Mouse (Mus musculus) yolk sac, embryonic 10.5 days (tissue): ENCODE measurements around the gene Rabgef1.

Experiments used
- DNase-seq: peaks from one replicate; pipeline ENCODE4 v3.0.0-alpha.2; 2017; ENCODE audit warnings: low spot score

Gene Rabgef1

GRCm38 (mm10) chr5:130171956-130172601, 481 bp downstream of the Rabgef1 start:
- no peak for DNase-seq

- no peak for DNase-seq
Measured at GRCm38 (mm10) chr5:130173012-130173411, 1.4 kb downstream of the Rabgef1 start.

DNA sequence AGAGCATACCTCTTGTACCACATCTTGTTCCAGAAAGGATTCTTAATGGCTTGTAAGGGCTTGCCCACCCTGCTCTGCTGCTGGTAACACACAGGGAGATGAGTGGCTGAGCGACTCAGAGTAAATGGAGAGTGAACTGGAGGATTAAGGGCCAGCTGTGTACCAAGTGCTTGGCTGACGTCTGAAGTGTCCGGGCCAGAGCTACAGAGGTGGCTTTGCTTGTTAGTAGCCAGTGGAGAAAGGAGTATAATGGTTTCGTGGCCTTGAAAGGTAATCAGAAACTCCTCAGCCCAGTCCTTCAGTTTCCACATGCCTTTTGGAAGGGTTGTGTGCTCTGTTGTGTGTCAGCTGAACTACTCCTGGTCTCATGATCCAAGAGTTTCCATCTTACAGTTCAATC, 6.3 kb downstream of the Rabgef1 start:
- no peak for DNase-seq

DNA sequence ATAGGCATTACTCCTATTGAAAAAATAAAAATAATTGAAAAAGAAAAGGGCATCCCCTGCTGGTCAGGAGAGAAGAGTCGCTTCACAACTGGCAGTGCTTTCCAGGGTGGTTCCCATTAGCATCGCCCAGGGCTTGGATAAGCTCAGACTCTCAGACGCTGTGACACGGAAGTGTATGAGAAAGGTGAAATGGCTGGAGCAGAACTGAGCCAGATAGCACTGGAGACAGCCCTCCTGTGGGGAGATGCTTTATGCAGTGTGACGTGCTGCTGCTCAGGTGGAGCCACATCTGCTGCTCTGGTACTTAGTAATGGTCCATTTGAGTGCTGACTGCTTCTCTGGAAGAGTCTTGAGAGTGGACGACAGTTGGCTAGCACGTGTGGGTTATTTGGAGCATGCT, 8.8 kb downstream of the Rabgef1 start:
- no peak for DNase-seq

GRCm38 (mm10) chr5:130181740-130182540, 10.3 kb downstream of the Rabgef1 start:
- no peak for DNase-seq

DNA sequence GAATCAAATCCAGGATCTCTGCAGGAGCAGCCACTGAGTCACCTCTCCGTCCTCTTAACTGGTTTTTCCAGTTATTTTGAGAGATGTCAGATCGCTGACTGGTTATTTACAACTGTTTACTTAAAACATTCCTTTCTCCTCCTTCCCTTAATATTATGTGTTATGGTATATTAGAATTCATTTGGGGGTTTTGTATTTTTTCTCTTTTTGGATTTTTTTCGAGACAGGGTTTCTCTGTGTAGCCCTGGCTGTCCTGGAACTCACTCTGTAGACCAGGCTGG, 10.9 kb downstream of the Rabgef1 start:
- DNase-seq, result no peak

GRCm38 (mm10) chr5:130184193-130184856, 12.7 kb downstream of the Rabgef1 start:
- DNase-seq, result no peak

- no peak for DNase-seq
Measured at GRCm38 (mm10) chr5:130185312-130185711, 13.7 kb downstream of the Rabgef1 start.

DNA sequence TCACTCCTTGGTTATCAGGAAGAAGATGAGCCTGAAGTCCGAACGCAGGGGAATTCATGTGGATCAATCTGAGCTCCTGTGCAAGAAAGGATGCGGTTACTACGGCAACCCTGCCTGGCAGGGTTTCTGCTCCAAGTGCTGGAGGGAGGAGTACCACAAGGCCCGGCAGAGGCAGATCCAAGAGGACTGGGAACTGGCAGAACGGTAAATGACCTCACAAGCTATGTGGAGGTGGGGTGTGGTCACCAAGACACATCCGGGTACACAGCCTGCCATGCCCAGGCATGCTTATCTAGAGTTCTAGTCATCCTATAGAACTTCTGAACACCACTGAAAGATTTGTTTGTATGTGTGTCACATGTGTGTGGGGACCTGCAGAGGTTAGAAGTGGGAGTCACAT, 15.8 kb downstream of the Rabgef1 start:
- DNase-seq, result no peak

DNA sequence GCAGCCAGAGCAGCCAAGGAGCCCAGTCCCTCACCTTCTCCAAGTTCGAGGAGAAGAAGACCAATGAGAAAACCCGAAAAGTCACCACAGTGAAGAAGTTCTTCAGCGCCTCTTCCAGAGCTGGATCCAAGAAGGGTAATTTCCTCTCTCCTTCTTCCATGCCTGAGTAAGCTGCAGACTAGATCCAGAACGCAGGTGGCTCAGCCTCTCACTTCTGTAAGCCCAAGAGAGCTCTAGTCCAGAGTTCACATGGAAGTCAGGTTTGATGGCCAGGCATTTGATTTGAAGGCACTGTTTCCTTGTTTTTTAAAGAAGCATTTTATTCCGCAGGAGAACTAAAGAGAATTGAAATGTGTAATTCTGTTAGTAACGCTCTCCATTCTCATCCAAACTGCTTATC, 19.3 kb downstream of the Rabgef1 start:
- no peak for DNase-seq

DNA sequence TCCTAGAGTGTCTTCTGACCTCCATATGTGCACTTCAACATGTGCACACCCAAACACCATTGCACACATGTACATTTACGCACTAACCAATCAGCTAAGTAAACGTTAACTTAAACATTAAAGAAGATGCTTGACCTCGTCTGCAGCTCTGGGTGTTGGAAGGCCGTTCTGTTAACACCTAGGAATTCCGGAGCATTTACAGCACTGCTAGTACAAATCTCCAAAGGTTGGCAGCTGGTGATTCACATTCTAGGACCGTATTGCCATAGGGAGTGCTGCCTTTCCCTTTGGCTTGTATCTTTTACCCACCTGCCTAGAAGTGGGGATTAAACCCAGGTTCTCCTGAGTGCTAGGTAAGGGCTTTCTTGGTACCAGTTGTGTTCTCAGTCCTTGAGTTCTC, 20.3 kb downstream of the Rabgef1 start:
- no peak for DNase-seq

DNA sequence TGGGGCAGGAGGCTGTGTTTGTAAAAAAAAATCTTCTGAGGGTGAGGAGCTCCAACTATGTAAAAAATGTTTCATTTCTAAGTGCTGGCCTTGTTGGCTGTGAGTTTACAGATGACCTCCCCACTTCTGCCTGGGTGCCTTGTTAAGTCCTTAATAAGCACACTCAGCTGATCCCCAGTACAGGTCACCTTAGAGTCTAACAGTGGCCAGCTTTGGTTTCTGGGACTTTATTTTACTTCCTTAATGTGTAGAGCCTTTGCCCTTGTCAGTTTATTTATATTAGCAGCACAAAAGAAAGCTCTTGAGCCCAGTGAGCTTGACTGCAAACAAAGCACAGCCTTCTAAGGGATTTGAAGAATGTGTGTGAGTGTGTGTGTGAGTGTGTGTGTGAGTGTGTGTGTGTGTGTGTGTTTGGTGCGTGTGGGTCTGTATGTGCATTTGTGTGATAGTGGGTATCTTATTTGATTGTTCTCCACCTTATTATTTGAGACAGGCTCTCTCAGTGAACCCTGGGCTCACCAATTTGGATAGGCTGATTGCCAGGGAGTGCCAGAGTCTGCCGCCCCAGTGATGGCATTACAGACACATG, 20.9 kb downstream of the Rabgef1 start:
- DNase-seq, result no peak

GRCm38 (mm10) chr5:130193760-130194159, 22.2 kb downstream of the Rabgef1 start:
- DNase-seq, result no peak

DNA sequence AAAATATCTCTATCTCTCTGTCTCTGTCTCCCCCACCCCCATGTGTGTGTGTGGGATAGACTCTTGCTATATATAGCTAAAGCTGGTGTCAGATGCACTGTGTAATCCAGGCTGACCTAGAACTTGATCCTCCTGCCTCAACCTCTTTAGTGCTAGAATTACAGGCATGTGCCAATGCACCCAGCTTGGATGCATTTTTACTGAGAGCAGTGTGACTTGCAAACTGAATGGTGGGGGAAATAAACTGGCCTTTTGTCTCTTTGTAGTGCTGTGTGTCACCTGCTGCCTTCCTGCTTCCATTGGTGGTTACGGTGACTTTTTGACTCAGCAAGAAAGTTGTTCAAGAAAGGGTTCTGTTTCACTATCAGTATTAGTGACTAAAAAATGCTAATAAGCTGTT, 24.7 kb downstream of the Rabgef1 start:
- no peak for DNase-seq

GRCm38 (mm10) chr5:130197454-130197853, 25.9 kb downstream of the Rabgef1 start:
- no peak for DNase-seq

DNA sequence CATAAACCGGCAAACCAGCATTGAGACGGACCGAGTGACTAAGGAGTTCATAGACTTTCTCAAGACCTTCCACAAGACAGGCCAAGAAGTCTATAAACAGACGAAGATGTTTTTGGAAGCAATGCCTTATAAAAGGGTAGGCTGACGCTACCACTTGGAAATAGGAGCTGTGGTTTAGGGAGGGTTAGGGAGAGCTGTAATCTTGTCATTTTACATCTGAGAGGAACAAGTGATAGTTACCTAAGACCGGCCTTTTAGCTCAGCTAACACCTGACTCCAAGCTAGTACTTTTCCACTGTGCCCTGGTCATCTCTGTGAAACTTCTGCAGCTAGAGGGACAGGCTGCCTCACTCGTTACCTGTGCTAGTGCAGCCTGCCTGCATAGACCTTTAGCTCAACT, 26.4 kb downstream of the Rabgef1 start:
- no peak for DNase-seq

- DNase-seq, result no peak
Measured at GRCm38 (mm10) chr5:130200233-130201029, 28.8 kb downstream of the Rabgef1 start.

- DNase-seq, result no peak
Measured at GRCm38 (mm10) chr5:130203948-130204347, 32.4 kb downstream of the Rabgef1 start.

DNA sequence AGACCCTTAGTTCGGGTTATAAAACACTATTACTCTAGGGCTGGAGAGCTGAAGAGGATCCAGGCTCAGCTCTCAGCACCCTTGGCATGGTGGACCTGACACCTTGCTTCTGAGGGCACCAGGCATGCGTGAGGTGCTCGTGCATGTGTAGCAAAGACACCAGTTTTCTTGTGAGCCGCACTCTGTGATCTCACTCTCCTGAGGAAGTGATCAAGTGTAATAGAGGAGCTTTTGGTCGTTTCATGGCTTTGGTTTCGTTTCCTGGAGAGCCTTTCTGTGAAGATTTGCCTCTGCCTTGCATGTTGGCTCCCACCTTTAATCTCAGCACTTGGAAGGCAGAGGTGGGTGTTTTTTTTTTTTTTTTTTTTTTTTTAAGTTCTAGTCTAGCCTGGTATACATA, 33.0 kb downstream of the Rabgef1 start:
- no peak for DNase-seq

DNA sequence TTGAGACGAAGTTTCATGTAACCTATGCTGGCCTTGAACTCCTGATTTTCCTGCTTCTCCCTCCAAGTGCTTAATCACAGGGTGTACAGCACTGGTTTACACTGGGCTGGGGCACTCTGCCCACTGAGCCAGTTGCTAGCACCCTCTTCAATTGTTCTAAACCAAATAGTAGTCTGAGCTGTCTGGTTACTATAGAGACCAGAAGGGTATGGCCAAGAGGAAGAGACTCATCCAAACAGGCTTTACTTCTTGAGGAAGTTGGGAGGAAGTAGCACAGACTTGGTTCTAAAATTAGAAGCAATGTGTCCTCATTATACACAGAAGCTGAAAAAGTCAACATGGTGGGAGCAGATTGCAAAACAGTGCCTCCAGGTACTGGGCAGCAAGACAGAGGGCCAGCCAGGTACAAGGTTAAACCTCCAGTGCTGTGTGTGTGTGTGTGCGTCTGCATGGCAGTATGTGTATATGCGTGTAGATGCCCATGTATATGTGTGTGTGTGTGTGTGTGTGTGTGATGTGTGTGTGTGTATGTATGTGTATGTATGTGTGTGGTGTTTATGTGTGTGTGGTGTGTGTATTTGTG, 33.9 kb downstream of the Rabgef1 start:
- peak; percentile 40 for DNase-seq

DNA sequence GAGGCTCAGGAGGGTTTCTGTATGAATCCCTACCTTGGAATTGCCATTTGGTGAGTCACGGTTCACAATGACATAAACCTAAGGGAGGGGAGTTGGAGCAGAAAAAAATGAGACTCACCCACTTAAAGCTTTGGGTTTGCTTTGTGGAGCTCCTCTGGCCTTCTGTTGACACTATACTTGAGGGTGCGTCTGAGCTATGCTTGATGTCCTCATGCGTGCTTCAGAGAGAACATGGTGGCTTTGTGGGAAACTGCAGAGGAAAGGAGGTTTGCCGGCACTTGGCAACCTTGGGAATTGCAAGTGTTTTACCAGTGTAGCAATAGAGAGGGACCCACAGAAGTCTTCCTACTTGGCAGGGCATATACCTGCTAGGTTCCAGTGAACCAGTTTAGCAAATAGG, 35.7 kb downstream of the Rabgef1 start:
- DNase-seq, result no peak

- DNase-seq, result no peak
Measured at GRCm38 (mm10) chr5:130212956-130213355, 41.4 kb downstream of the Rabgef1 start.
